Mouse (Mus musculus) kidney, embryonic 14.5 days (tissue): ENCODE data around the gene Kcmf1. TPM values are rescaled to one million over a fixed set of nuclear protein-coding genes. Genes with fewer than 3 reads are reported as not detected.

ENCODE experiments used
- ATAC-seq: fragments of 200-750 bp; cut with Nextera tagmentation; 2 replicates; pipeline ENCODE4 v1.8.0; 2017; ENCODE audit warnings: moderate number of reproducible peaks, mild to moderate bottlenecking, moderate TSS enrichment, moderate library complexity; ENCODE audit not compliant: low FRiP score, low TSS enrichment
- H3K27ac ChIP-seq: fragments of 300-500 bp; sonication (generic); 2 replicates; pipeline ENCODE4 v1.5.1; 2014; ENCODE audit warnings: low read depth, mild to moderate bottlenecking, low read length, moderate library complexity, mixed read lengths
- H3K27me3 ChIP-seq: fragments of 300-500 bp; sonication (generic); 2 replicates; pipeline ENCODE4 v1.6.1; 2014; ENCODE audit warnings: mild to moderate bottlenecking, low read length; ENCODE audit not compliant: control insufficient read depth, insufficient read depth
- H3K36me3 ChIP-seq: fragments of 300-500 bp; sonication (generic); 2 replicates; pipeline ENCODE4 v1.6.1; 2014; ENCODE audit warnings: low read length, mixed read lengths; ENCODE audit not compliant: control insufficient read depth, insufficient read depth
- H3K4me1 ChIP-seq: fragments of 300-500 bp; sonication (generic); 2 replicates; pipeline ENCODE4 v1.6.1; 2014; ENCODE audit warnings: low read length, mixed read lengths; ENCODE audit not compliant: control insufficient read depth, insufficient read depth
- H3K4me2 ChIP-seq: fragments of 300-500 bp; sonication (generic); replicated peaks from 2 replicates; pipeline ENCODE4 v1.6.1; 2014; ENCODE audit warnings: low read depth, mild to moderate bottlenecking, low read length
- H3K4me3 ChIP-seq: fragments of 300-500 bp; sonication (generic); 2 replicates; pipeline ENCODE4 v1.5.1; 2014; ENCODE audit warnings: mild to moderate bottlenecking, low read length
- H3K9ac ChIP-seq: fragments of 300-500 bp; sonication (generic); 2 replicates; pipeline ENCODE4 v1.6.1; 2014; ENCODE audit warnings: low read depth, mild to moderate bottlenecking, low read length, moderate library complexity
- H3K9me3 ChIP-seq: fragments of 300-500 bp; sonication (generic); 2 replicates; pipeline ENCODE4 v1.6.1; 2016; ENCODE audit warnings: low read length; ENCODE audit not compliant: control insufficient read depth
- WGBS: fragments of 180-500 bp; shearing (Covaris S2); extraction: QIAGEN DNeasy Blood & Tissue Kit; methylation state at CpG from one replicate; pipeline ENCODE4 v1.1.7; 2014; 5-methylcytosine and 5-hydroxymethylcytosine counted together
- polyA plus RNA-seq: library from polyadenylated mRNA; unstranded; fragments of >200 nt; fragmentation: Nextera tagmentation; extraction: Ambion mirVana; gene quantifications from 2 replicates; pipeline ENCODE4 v1.2.1, GENCODE M21; 2014

Gene Kcmf1
- polyA plus RNA-seq, 1 experiment from 2014 or later, result 47.9 TPM

DNA sequence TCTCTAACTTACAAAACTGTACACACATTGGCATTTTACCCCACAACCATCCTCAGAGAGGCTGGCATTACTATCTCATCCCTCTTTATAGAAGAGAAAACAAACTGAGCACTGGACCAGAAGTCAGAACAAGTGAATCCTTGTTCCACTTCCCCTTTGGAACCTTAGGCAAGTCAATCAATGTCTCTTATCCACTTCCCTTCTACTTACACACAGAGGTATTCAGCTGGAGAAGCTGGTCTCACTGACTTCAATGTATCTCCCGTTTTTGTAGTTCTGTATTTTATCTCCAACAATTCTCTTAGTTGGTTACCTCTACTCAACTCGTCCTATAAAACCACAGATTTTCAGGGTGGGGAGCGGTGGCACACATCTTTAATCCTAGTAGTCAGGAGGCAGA lies 15.0 kb downstream of the Kcmf1 start:
- Histone ChIP-seq H3K4me2 (no peak overlapping the region), H3K4me3 (no peak overlapping the region), H3K27ac (no peak overlapping the region), H3K27me3 (no peaks in the 10 kb centered on the region), H3K4me1 (peaks cover 7% of the 10 kb centered on the region; the same call in 1 of the 2 replicates), H3K9ac (no peak overlapping the region), H3K36me3 (no peaks in the 10 kb centered on the region; the same call in 1 of the 2 replicates), H3K9me3 (no peaks in the 10 kb centered on the region)
- ATAC-seq, result no peak
- 86% methylated on average over 3 of the region's 3 CpGs for WGBS

DNA sequence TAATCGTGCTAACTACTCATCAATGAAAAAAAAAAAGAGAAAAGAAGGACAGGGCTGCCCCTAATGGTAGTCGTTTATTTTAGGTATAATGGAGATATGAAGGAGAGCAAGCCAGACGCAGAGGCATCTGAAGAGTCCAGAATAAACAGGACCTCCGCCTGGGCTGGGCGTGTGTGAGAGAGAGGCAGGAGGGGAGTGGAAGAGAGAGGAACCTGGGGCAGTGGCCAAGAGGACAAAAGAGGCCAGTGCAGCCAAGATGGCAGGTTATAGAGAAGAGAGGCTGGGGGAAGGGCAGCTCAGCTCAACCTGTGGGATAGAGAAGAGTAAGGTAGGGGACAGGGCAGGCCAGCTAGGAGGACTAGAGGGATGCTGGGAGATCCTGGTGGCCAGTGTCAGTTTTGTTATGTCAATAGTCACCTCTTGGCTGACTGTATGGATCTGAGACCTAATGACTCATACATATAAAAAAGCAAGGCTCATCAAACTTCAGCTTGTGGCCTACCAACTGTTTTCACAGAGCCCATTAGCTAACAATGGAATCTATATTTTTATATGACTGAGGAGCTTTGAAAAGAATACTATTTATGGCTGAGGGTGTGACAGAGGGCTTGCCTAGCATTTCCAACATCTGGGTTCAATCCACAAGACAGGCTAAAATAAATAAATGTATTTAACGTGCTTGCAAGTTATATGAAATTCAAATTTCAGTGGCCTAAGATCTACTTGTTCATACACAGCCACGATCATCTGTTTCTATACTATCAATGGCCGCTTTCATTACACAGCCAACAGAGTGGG lies 16.9 kb downstream of the Kcmf1 start:
- no peak for ATAC-seq
- WGBS, result 70% methylated on average over 8 of the region's 8 CpGs
- Histone ChIP-seq H3K36me3 (no peaks in the 10 kb centered on the region; the same call in 1 of the 2 replicates), H3K4me2 (no peak overlapping the region), H3K4me1 (peaks cover 10% of the 10 kb centered on the region; the same call in 1 of the 2 replicates), H3K9ac (no peak overlapping the region), H3K4me3 (no peak overlapping the region), H3K27me3 (no peaks in the 10 kb centered on the region), H3K27ac (no peak overlapping the region), H3K9me3 (no peaks in the 10 kb centered on the region)

DNA sequence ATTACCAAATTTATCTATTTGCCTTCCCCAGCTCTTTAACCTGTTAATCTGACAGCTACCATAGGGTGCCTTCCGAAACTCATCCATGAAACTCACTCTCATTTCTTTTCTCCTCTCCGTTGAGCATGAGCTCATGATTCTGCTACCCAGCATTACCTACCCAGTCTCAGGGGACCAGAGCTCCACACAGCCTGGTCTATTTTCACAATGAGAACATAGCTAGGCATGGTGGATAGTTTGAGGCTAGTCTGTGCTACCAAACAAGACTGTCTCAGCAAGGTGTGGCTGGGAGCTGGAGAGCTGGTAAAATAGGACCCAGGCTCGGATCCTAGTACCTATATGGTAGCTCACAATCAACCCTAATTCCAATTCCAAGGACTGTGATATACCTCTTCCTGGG lies 17.6 kb downstream of the Kcmf1 start:
- no peaks in the 10 kb centered on the region for H3K9me3 ChIP-seq

DNA sequence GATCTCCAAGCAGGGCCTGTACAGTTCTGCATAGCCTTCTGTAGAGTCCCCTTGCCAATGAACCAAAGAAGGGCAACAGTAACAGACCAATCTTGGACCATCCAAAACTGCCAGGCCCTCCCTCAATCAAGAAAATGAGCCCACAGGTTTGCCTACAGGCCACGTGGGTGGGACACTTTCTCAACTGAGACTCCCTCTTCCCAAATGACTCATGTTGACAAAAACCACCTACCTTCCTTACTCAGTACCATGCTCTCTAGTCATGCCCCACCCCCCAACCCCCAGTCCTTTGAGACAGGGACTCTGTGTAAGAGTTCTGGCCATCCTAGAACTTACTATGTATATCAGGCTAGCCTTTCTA lies 18.2 kb downstream of the Kcmf1 start:
- Histone ChIP-seq H3K4me3 (no peak overlapping the region), H3K27me3 (no peaks in the 10 kb centered on the region), H3K4me2 (no peak overlapping the region), H3K36me3 (no peaks in the 10 kb centered on the region), H3K9me3 (no peaks in the 10 kb centered on the region), H3K27ac (no peak overlapping the region), H3K9ac (no peak overlapping the region), H3K4me1 (peaks cover 10% of the 10 kb centered on the region; the same call in 1 of the 2 replicates)
- no peak for ATAC-seq
- WGBS, result 81% methylated on average over 1 of the region's 1 CpGs

More for the DNA sequence above, 17.6 kb downstream of the Kcmf1 start:
- 96% methylated on average over 3 of the region's 3 CpGs for WGBS
- no peak overlapping the region for H3K9ac ChIP-seq
- H3K36me3 ChIP-seq, result no peaks in the 10 kb centered on the region
- ATAC-seq, result no peak
- no peak overlapping the region for H3K4me2 ChIP-seq
- H3K27me3 ChIP-seq, result no peaks in the 10 kb centered on the region
- H3K4me3 ChIP-seq, result no peak overlapping the region
- H3K4me1 ChIP-seq, result peaks cover 10% of the 10 kb centered on the region; the same call in 1 of the 2 replicates
- no peak overlapping the region for H3K27ac ChIP-seq

DNA sequence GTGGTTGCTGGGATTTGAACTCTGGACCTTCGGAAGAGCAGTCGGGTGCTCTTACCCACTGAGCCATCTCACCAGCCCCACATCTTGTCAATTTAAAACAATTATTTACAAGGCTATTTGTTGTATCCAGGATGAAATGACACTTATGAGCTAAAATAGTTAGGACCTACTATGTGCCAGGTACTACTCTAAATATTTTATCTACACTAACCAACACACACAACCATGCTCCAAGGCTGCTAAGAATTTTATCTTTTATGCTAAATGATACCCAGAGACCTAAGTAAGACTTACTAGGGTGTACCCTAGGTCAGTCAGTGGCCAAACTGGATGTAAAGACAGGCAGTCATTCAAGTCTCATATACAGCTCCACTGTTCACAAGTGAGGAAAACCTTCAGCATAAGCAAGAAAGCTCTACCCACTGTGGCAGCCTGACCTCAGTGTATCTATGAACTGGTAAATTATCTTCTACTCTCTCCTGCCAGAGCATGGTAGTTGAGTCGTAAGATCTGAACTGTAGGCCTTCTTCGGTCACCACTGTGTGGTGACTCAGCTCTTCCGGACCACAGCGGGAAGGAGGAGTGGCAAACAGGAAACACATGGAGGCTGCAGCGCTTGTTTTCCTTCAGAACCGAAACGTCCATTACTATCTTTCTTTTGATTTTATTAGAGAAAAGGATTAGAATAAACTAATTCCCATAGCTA lies 18.7 kb downstream of the Kcmf1 start:
- H3K4me2 ChIP-seq, result no peak overlapping the region
- H3K36me3 ChIP-seq, result no peaks in the 10 kb centered on the region
- H3K27ac ChIP-seq, result no peak overlapping the region
- no peaks in the 10 kb centered on the region for H3K27me3 ChIP-seq
- peaks cover 10% of the 10 kb centered on the region; the same call in 1 of the 2 replicates for H3K4me1 ChIP-seq
- no peaks in the 10 kb centered on the region for H3K9me3 ChIP-seq
- H3K4me3 ChIP-seq, result no peak overlapping the region
- WGBS, result 88% methylated on average over 9 of the region's 9 CpGs
- ATAC-seq, result no peak
- H3K9ac ChIP-seq, result no peak overlapping the region

DNA sequence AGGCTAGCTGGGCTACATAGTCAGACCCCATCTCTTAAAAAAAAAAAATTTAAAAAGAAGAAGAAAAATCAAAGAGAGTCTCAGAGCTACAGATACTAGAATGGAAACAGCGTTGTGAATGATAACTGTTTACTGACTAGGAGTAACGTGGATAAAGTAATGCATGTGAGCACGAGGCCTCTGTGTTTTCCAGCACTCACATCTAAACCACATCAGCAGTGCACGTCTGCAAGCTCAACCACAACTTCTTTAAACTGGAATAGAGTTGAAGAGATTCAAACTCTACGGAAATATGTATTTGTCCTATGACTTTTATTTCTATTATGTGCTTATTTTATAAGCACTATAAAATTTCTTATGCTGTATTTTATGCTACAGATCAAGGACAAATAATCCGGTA lies 23.1 kb downstream of the Kcmf1 start:
- Histone ChIP-seq H3K9me3 (no peaks in the 10 kb centered on the region), H3K4me3 (no peak overlapping the region), H3K27ac (no peak overlapping the region), H3K9ac (no peak overlapping the region), H3K4me2 (no peak overlapping the region), H3K36me3 (no peaks in the 10 kb centered on the region), H3K4me1 (0 out of 2 replicates have a peak, but pooled peaks cover 3% of the 10 kb centered on the region), H3K27me3 (no peaks in the 10 kb centered on the region)
- ATAC-seq, result no peak
- 93% methylated on average over 6 of the region's 6 CpGs for WGBS

DNA sequence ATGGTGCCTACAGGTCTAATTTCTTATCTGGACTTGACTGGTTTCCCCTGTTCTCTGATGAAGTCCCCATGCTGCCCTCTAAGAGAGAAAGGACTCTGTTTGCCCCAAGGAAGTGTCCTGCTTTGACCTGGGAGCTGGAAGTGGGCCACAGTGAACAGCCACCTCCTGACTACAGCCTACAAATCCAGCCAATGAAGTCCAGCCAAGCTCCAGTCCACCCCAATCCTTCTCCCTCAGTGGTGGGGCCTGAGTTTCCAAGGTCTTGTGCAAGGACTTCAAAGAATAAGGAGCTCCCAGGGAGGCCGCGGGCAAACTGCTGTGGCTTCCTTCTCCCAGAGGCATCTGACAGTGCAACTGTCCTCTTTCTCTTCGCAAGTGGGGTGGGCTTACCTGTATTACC lies 26.4 kb downstream of the Kcmf1 start:
- no peaks in the 10 kb centered on the region for H3K9me3 ChIP-seq
- WGBS, result 86% methylated on average over 3 of the region's 3 CpGs
- no peaks in the 10 kb centered on the region for H3K36me3 ChIP-seq
- no peak for ATAC-seq
- H3K27me3 ChIP-seq, result no peaks in the 10 kb centered on the region
- H3K4me1 ChIP-seq, result peaks cover 14% of the 10 kb centered on the region
- H3K4me3 ChIP-seq, result no peak overlapping the region
- no peak overlapping the region for H3K27ac ChIP-seq
- H3K9ac ChIP-seq, result no peak overlapping the region
- H3K4me2 ChIP-seq, result no peak overlapping the region

DNA sequence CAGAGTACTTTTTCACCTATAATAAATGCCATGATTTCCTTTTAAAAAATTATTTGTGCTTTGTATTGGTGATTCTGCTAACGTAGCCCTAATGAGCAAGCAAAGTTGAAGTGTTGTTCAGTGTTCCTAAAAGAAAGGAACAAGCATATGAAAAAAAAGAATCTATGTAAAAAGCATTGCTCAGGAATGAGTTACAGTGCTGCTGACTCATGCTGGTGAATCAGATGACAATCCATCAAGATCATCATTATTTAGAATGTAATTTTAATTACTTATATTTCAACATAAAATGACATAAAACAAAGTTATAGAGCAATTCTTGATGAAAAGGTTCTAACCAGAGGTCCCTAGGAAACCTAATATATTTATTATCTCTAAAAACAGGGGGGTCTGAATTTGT lies 27.5 kb downstream of the Kcmf1 start:
- peaks cover 14% of the 10 kb centered on the region for H3K4me1 ChIP-seq

DNA sequence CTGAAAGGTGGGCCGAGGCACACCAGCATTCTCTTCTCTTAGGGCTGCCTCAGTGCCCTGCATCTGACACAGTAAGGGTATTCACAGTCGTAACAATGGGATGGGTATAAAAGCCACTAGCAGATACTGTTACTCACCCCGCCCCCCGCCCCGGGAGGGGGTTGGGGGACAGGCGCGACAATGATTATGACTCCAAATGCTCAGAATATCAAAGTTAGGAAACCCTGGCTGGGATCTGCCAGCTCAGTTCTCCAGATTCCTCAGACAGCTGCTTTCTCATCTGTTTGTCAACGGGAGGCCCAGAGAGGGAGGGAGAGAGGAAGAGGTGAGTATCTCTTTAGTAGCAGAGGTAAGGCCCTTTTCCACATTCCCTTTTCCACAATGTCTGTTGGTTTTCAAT lies 30.2 kb downstream of the Kcmf1 start:
- no peaks in the 10 kb centered on the region for H3K27me3 ChIP-seq
- H3K4me3 ChIP-seq, result no peak overlapping the region
- no peak overlapping the region for H3K9ac ChIP-seq
- peak overlapping the region; percentile 6; the same call in 1 of the 2 replicates for H3K27ac ChIP-seq
- 67% methylated on average over 8 of the region's 8 CpGs for WGBS
- no peak for ATAC-seq
- peaks cover 14% of the 10 kb centered on the region for H3K4me1 ChIP-seq
- no peaks in the 10 kb centered on the region for H3K36me3 ChIP-seq
- H3K9me3 ChIP-seq, result no peaks in the 10 kb centered on the region
- H3K4me2 ChIP-seq, result no peak overlapping the region

More for the DNA sequence above, 27.5 kb downstream of the Kcmf1 start:
- Histone ChIP-seq H3K4me2 (no peak overlapping the region), H3K36me3 (no peaks in the 10 kb centered on the region), H3K9ac (no peak overlapping the region), H3K27ac (no peak overlapping the region), H3K27me3 (no peaks in the 10 kb centered on the region), H3K4me3 (no peak overlapping the region), H3K9me3 (no peaks in the 10 kb centered on the region)
- ATAC-seq, result no peak
- WGBS, result 95% methylated on average over 1 of the region's 1 CpGs
